Mouse (Mus musculus): Measurements from ENCODE around the gene Hsd3b1.
"Not testable (repeated sequence)": the region's sequence is repeated elsewhere in the genome, so short reads cannot be mapped to it uniquely, and the experiment has no call there.

Gene Hsd3b1

DNA sequence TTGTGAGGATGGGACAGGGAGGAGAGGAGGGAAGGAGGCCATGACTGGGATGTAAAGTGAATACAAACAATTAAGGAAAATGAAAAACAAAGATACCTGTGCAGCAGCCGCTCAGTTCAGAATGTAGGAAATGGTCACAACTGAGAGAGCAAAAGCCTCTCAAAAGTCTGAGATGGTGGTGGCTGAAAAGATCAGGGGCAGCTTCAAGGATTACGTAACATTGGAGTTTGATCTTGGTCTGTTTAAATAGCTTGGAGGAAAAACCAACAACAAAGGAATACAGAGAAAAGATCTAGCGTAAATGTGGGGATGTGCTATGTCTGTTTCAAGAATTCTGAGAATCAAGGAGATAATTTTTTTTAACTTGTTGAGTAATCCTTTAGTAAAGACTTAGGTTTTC, at the start of gene Hsd3b1:
TSS of gene Hsd3b1 (minus strand) at position 219 of the 400 bp plus-strand sequence.
- DNase-seq (ENCODE audit: low spot score): no peak

DNA sequence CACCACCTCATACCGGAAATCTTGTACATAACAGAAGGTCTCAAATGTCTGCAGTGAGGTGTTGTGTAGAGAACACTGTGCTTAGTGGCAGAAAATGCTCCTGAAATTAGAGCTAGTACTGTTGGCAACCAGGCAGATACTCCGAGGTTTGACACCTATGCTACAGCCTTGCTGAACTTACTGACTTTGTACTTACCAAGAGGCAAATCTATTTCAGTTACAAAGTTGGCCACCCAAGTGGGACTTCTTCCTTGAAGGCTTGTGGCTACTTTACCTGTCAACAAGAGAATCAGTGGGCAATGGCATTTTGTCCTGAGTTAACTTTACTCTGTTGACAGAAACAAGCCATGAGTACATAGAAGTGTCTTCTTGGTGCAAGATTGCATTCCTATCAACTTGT, 38.0 kb upstream of the Hsd3b1 start:
- no peak for DNase-seq (ENCODE audit: low spot score)

DNA sequence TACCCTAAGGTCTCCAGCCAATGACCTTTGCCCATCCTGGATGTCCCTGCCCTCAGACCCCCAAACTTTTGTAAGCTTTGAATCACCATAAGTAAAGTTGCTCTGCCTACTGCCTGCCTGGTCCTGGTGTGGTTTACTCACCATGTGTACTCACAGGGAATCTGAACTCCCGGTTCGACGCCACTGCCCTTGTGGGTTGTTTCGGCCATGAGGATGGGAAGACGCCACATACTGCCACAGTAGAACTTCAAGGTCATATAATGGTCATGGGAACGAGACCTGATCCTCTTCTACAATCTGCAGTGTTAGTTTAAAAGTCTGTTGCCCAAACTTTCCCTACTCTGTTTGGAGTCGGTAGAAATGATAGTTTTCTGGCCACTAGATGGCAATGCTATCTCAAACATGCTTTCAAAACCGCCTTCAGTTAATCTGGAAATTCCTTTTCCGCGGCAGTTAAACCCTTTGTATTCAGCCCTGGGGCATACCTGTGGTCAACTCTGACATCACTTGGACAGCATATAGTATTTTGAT, 35.5 kb upstream of the Hsd3b1 start:
- DNase-seq (ENCODE audit: low spot score): no peak

DNA sequence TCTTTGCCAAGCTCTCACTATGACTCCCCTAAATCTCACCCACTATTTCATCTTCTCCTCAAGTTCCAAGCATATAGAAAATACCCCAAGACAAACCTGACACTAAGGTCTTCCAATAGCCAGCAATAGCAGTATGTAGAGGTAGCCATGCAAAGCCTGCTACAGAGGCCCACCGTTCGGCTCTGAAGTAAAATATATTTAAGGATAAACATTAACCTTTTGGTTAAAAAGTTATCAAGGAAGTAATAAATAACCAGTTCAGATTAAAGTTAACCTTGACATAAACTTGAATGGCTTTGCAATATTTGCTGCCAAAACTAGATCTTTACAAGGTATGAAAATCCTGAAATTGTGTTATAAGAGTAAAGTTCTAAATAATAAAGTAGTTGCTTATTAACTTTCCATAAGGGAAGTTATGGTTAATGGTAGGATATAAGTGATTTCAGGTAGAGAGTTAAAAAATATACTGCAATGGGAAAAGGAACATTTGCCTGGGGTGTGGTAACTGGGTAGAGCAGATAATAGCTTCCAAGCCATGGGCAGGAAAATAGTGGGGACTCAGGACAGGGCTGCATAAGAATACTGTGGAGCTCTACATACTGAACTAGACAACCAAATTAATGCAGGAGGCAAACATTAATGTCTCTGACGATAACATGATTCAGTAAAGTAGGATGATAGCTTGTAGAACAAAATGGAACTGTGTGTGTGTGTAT, 33.6 kb upstream of the Hsd3b1 start, which contains the start of gene Hao2:
TSS of gene Hao2 (minus strand) at position 183 of the 716 bp plus-strand sequence.
- no peak for DNase-seq (ENCODE audit: low spot score)

DNA sequence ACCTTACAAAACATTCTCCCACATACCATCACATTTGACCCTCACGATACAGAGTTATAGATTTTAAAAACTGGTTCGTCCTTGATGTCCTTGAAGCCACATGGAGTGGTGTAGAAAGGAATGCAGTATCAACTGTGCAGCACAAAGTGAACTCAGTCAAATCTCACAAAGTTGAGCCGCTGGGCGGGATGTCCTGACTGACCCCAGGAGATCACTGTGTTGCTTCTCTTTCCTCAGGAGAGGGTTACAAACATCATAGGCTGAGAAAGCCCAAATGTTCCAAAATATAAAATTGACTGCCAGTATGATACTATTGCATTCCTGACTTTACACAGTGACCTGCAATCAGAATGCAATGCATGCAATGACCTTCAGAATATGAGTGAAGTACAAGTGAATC, 30.8 kb upstream of the Hsd3b1 start:
- DNase-seq (ENCODE audit: low spot score): no peak

DNA sequence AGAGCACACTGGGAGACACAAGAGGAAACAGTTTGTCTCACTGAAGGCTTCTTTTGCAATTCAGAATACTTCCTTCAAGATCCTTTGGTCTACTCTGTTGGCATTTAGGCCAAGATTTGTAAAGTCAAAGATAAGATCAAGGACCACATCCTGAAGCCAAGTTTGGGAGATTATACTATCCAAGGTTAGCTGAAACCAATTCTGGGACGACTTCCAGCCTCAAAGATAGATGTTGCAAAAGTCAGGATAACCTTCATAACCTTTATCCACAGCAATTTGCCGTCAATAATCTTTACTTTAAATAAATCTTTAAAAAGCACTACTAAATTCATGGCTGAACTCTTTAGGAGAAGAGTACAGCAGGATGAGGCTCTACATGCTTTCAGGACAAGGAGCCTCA, 28.6 kb upstream of the Hsd3b1 start:
- no peak for DNase-seq (ENCODE audit: low spot score)

DNA sequence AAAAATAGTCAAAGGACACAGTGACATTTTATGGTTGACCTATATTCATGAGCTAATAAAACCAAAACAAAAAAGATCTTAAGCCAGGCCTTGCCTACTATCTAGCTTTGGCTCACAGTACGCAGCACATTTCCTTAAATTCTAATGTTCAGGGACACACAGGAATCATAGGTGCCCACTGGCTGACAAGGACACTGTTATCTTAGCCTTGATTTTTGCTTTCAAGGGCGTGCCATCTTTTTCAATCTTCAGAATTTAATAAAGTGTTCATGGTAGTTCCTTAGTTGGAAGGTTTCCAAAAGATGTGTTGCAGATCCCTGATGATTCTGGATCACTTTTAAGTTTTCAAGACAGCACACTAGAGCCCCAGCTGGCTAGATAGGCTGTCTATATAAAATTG, 21.2 kb upstream of the Hsd3b1 start:
- no peak for DNase-seq (ENCODE audit: low spot score)

DNA sequence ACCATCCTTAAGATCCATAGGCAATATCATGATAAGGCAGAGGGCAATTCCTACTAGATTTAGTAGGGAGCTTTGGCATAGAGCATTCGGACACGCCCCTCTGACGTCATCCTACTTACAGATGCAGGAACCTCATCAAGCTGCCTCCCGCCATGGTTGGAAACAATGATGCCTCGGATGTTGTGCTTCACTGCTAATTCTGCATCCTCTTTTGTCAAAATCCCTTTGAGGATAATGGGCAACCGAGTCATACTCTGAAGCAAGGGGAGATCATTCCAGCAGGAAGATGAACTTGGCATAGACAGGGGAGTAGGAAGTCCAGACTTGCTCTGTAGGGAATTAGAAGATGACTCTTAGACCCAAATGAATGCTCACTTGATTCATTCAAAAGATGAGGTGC, 20.6 kb upstream of the Hsd3b1 start:
- no peak for DNase-seq (ENCODE audit: low spot score)

DNA sequence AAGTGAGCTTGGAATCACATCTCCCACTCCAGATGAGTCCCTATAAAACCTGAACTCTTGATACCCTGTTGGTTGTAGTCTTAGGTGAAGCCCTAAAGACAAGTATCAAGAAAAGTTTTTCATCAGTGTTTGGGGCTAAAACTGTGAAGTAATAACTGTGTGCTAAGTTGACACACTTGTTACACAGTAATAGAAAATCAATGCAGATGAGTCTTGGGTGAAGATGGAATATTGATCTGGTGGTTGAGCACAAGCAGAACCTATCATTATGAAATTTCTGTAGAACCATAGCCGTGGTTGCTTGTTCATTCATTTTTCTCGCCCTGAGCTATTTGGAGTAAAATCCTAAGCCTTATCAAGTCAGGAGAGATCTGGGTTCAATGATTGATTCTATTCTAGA, 8.6 kb upstream of the Hsd3b1 start:
- no peak for DNase-seq (ENCODE audit: low spot score)

DNA sequence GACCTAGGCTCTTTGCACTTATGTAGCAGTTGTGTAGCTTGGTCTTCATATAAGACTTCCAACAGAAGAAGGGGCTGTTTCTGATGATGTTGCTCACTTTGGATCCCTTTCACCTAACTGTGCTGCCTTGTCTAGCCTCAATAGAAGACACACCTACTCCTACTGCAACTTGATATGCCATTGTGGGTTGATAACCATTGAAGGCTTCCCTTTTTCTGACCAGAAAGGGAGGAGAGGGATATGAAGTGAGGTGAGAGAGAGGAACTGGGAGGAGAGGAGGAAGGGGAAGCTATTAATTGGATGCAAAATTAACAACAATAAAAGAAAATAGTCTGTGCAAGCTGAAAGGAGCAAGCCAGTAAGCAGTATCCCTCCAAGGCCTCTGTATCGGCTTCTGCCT, 3.2 kb upstream of the Hsd3b1 start:
- no peak for DNase-seq (ENCODE audit: low spot score)

DNA sequence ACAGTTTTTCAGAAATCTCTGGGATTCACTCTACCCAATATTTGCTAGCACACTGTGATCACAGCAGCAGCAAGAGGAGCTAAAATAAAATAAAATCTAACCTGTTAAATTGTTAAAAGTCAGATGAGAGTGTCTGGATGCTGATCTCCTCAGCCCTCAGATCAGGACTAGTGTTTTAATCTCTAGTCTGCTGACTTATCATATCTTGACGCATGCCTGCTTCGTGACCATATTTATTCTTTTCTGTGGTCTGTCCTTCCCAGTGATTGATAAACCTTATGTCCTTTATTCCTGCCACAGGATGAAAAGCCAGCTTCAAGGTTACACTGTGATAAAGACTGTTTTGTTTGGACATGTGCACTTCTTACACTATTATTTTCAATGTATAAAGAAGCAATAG, 1.5 kb downstream of the Hsd3b1 start:
- DNase-seq (ENCODE audit: low spot score): no peak

DNA sequence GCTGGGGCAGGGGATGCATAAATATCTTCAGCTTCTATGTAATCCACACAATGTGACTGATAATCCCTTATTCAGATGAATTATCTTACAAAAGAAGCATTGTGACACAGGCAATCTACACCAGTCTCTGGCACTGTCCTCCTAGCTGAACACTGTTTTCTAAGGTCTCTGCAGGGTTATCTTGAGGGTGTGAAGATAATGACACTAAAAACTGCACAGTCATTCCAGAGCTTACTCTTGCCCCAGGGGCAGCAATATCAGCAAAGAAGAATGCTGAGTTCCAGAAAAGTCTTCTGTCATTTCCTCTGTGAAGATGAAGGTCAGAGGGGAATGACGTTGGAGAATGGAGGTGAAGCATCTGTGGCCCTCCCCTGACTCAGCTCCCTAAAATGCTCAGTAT, 2.7 kb downstream of the Hsd3b1 start:
- DNase-seq (ENCODE audit: low spot score): no peak

DNA sequence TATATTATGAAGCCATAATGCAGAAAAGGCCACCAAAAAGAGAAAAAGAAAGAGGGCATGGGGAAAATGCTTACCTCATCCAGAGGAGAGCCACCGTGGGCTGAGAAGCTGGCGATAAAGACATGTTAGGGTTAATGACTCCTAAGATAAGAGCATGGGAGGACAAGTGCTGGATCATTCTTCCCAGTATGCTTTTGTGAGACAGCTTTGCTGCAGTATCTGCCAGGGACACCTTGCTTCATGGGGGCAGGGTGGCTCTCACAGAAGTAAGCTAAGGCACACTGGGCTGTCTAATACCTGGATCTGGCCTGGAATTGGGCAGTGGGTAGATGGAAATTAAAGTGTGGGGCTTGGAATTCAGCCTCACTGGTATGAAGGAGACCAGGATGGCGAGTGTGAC, 4.4 kb downstream of the Hsd3b1 start:
- no peak for DNase-seq (ENCODE audit: low spot score)

DNA sequence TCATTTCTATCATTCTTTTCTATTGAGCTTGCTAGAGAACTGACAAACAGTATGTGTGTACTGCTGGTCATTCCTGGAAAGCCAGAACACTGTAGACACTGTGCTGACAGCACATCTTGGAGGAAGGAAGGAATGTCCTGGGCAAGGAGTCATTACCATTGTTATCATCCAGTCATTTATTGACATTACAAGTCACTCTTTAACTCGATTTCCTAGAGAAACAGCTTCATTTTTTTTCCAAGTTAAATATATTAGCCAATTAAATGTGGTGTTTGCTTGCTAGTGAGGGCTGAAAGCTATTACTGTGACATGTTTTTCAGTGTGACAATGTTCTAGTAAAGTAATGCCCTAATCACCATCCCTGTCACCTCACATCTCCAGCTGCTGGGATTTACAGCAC, 5.9 kb downstream of the Hsd3b1 start:
- no peak for DNase-seq (ENCODE audit: low spot score)

DNA sequence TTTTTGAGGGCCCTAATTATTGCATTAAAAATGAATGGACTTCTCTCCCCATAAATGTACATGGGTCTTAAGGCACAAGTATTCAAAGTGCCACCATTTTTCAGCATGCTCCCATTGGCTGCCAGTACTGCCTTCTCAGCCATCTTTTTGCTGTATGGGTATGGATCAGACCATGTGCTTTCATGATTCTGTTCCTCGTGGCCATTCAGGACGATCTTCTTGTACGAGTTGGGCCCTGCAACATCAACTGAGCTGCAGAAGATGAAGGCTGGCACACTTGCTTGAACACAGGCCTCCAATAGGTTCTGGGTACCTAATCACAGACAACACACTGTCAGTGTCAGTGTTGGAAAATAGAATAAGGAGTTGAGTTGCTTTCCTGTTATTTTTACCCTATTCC, 6.5 kb downstream of the Hsd3b1 start:
- DNase-seq (ENCODE audit: low spot score): no peak

DNA sequence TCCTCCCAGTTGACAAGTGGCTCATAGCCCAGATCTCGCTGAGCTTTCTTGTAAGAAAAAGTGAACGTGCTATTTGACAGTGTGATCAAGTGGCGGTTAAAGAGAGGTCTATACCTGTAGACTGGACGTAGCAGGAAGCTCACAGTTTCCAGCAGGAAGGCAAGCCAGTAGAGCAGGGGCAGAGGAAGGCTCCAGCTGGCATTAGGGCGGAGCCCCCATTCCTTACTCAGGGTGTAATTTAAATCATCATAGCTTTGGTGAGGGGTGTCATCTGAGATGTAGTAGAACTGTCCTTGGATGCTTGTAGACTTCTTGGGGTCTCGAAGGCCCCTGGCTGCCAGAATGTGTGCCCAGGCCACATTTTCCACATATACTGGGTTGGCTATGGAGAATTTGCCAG, 7.0 kb downstream of the Hsd3b1 start:
- DNase-seq (ENCODE audit: low spot score): no peak

DNA sequence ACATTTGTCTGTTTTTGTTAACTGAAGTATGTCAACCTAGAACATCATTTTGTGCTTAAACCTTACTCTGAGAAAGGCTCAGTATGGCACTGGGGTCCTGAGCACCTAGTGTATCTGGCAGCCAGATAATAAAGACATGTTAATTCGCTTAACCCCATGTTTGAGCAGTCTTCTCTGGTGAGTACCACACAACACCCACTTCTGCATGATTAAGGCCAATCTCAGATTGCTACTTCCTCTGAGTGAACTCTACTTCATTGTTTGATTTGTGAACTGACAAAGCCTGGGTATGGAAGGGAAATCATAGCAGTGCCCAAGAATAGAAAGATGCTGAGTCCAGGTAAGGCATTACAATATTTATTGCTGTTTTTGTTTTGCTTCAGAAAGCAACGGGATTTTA, 7.7 kb downstream of the Hsd3b1 start:
- DNase-seq (ENCODE audit: low spot score): no peak

DNA sequence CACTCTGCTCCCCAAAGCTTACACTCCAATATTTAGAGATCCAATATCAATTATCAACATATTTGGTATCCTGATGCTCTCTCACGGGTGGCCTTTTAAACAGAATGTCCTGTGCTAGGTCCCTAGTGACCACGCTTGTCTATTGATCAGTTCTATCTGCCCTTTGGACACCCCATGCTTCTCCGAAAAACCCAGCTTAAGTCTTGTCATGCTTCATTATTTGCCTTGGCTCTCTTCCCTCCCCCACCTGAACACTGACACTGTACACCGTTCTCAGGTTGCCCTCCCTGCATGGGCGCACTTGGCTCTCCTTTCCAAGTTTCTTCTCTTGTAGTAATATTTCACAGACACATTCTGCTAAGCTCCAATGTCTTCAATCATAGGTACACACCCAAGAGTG, 9.3 kb downstream of the Hsd3b1 start:
- no peak for DNase-seq (ENCODE audit: low spot score)

DNA sequence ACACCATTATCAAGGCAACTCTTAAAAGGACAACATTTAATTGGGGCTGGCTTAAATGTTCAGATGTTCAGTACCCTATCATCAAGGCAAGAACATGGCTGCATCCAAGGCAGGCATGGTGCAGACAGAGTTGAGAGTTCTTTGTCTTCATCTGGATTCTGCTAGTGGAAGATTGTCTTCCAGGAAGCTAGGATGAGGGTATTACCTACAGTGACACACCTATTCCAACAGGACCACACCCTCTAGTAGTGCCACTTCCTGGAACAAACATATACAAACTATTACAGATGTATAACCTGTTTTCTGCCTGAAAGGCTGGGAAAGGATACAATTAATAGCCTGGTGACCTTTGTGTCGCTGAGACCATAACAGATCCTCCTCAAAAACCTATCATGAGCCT, 10.7 kb downstream of the Hsd3b1 start:
- no peak for DNase-seq (ENCODE audit: low spot score)

DNA sequence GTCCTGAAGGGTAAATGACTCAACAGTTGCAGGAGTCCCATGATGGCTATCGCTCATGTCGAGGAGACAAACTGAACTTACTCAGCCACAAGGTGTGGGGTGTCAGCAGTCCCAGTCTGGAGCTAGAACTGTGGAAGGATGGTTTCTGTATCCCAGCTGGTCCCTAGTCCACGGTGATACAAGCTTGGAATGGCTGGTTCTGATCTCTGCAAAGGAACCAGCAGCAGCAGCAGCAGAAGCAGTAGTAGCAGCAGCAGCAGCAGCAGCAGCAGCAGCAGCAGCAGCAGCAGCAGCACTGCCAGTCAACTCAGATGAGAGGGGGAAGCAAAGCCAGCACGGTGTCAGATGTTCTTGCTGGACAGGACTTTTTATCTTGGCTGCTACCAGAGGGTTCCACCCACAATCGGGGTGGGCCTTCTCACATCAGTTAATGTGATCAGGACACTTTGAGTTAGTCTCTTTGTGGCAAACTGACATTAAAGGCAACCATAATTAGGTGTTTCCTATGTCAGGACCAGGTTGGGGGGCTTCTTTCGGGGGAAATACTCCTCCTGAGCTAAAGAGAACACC, 45.4 kb downstream of the Hsd3b1 start, which contains the start of gene Hsd3b6:
TSS of gene Hsd3b6 (minus strand) at position 343 of the 570 bp plus-strand sequence.
- DNase-seq (ENCODE audit: low spot score): no peak

DNA sequence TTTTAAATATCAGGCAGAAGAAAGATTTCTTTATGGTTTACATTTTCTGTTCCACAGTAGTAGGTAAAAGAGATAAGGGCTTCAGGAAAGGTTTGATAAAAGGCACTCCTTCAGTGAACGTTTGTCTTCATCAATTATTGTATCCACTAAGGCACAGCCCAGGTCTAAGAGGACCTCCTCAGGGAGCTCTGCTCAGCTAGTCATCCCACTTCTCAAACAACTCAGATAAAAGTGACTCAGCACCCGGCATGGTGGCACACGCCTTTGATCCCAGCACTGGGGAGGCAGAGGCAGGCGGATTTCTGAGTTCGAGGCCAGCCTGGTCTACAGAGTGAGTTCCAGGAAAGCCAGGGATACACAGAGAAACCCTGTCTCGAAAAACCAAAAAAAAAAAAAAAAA, 46.9 kb downstream of the Hsd3b1 start:
- not testable (repeated sequence) for DNase-seq (ENCODE audit: low spot score)

DNA sequence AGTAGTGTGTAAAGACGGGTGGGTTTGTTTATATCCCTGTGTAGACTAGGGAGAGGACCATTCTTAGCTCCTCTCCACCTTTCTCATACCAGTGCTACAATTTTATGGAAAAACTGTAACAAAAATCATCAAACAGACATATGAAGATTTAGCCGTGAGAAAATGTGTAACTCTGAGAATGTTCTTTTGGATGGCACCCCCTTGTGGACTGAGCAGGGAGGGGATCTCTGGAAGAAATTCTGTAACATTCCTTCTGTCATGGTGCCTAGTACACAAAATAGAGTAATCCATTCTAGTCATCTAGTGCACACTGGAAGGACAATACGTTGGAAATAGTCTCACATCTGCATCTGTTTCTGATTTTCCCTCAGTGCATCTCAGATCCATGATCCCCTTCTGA, 54.6 kb downstream of the Hsd3b1 start:
- not testable (repeated sequence) for DNase-seq (ENCODE audit: low spot score)
